Mouse (Mus musculus) R1 (cell line): ENCODE measurements around the gene Uvrag.
A peak's percentile ranks its signal among the peaks of the same experiment; 100 is the strongest.

Experiments used
- DNase-seq: peaks from one replicate; pipeline ENCODE4 v3.0.0-alpha.2; 2018; ENCODE audit warnings: low read depth, low spot score

Gene Uvrag

GRCm38 (mm10) chr7:99139841-99140491 is 975 bp downstream of the Uvrag start:
- peak; percentile 61 for DNase-seq

GRCm38 (mm10) chr7:99137541-99137940 is 3.4 kb downstream of the Uvrag start:
- no peak for DNase-seq

GRCm38 (mm10) chr7:99136789-99137188 is 4.2 kb downstream of the Uvrag start:
- DNase-seq: no peak

- no peak for DNase-seq
Observed at GRCm38 (mm10) chr7:99133811-99134402, 7.0 kb downstream of the Uvrag start.

GRCm38 (mm10) chr7:99132597-99132996 is 8.3 kb downstream of the Uvrag start:
- no peak for DNase-seq

- no peak for DNase-seq
Observed at GRCm38 (mm10) chr7:99131819-99132353, 9.1 kb downstream of the Uvrag start.

- no peak for DNase-seq
Observed at GRCm38 (mm10) chr7:99128965-99129364, 12.0 kb downstream of the Uvrag start.

- DNase-seq: peak; percentile 82
Observed at GRCm38 (mm10) chr7:99128020-99128950, 12.7 kb downstream of the Uvrag start.

- no peak for DNase-seq
Observed at GRCm38 (mm10) chr7:99126057-99126456, 14.9 kb downstream of the Uvrag start.

GRCm38 (mm10) chr7:99122651-99123050 is 18.3 kb downstream of the Uvrag start:
- no peak for DNase-seq

GRCm38 (mm10) chr7:99120865-99121521 is 19.9 kb downstream of the Uvrag start:
- no peak for DNase-seq

- no peak for DNase-seq
Observed at GRCm38 (mm10) chr7:99120082-99120481, 20.9 kb downstream of the Uvrag start.

- DNase-seq: no peak
Observed at GRCm38 (mm10) chr7:99116781-99117180, 24.2 kb downstream of the Uvrag start.

GRCm38 (mm10) chr7:99114006-99114726 is 26.8 kb downstream of the Uvrag start:
- no peak for DNase-seq

GRCm38 (mm10) chr7:99107566-99107965 is 33.4 kb downstream of the Uvrag start:
- peak; percentile 49 for DNase-seq

- DNase-seq: no peak
Observed at GRCm38 (mm10) chr7:99106714-99107270, 34.1 kb downstream of the Uvrag start.

GRCm38 (mm10) chr7:99101767-99102593 is 39.0 kb downstream of the Uvrag start:
- DNase-seq: no peak

GRCm38 (mm10) chr7:99101076-99101475 is 39.9 kb downstream of the Uvrag start:
- no peak for DNase-seq

GRCm38 (mm10) chr7:99100573-99100972 is 40.4 kb downstream of the Uvrag start:
- DNase-seq: no peak

- no peak for DNase-seq
Observed at GRCm38 (mm10) chr7:99100087-99100486, 40.9 kb downstream of the Uvrag start.
